Mouse (Mus musculus) embryonic stem cell, embryonic (primary cell): ENCODE results near the gene Rab22a.

Experiments
- CTCF ChIA-PET, 4 experiments: fragments of 300-600 bp in 2 of 4; fragments of 350-600 bp in 2 of 4; sonication (Branson Sonifier 250); formaldehyde crosslinking; loops; one replicate each; lab custom pipeline; 2022; ENCODE audit warnings: inconsistent platforms in 2 of 4; lab: Charles Lee
- POLR2A ChIA-PET, 4 experiments: fragments of 300-600 bp in 2 of 4; fragments of 350-600 bp in 2 of 4; sonication (Branson Sonifier 250); formaldehyde crosslinking; loops; one replicate each; lab custom pipeline; 2022; ENCODE audit warnings: antibody characterized with exemption in 4 of 4, inconsistent platforms in 1 of 4; lab: Charles Lee

The Rab22a gene

DNA sequence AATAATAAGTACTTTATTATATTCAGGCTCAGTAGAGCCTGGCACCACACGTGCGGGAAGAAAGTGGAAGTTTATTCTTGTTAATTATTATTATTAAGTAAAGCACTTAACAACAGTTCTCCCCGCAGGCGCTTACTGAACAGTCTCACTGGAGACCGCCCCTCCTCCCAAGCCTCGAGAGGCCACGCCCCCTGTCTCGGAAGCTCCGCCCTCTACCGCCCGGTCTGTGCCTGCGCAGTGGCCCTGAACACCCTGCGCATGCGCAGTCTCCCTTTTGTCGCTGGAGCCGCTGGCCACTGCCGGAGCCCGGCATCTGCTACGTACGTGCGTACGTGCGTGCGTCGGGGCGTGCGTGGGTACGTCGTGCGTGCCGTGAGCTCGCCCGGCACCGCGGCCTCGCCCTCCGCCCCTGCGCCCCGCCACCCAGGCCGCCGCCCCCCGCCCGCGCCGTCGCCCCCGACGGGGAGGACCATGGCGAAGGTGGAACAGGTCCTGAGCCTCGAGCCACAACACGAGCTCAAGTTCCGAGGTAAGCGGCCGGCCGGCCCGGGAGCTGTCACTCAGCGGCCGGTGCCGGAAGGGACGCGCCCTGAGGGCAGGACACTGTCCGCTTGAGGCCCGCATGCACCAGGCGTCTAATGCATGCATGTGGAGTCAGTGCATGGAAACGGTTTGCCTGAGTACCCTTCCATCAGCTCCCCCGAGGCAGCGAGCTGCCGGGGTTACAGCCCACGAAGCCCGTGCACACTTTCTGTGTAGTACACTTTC is 77.8 kb downstream of the Rab22a start, which contains the start of gene Vapb:
Gene Vapb (plus strand): TSS at position 290 of the 768 bp plus-strand sequence.
- ChIA-PET CTCF (interaction anchor here in 2 of 4 experiments (0.5 to 0.7 kb wide), 4 partner anchors 15 to 579 kb away, joined by 3 to 5 read pairs (median 3); no protein-coding TSS in a partner anchor), POLR2A (interaction anchor here in 3 of 4 experiments (0.6 to 2.3 kb wide), 18 partner anchors 10 to 866 kb away, joined by 3 to 20 read pairs (median 4); partner anchors contain the start of gene Rab22a (in 2 of the 3))

DNA sequence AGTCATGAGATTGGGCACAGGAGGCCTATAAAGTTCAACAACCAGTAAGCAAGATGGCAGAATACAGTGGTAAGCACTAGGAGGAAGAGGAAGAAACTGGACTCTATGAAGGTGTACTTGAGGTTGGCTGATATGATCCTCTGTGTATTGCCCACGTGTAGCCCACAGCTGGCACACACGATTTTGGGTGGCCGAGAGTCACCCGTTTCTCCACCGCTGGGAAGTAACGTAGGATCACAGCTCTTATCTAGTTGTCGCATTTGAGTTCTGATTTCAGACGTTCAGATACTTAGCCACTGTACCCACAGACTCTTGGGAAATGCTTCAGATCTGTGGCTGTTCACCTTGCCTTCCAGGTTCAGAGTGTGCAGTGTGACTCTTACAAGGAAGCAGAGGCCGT is 78.7 kb downstream of the Rab22a start:
- POLR2A ChIA-PET = interaction anchor here in 2 of 4 experiments (0.6 to 2.3 kb wide), 10 partner anchors 9 to 867 kb away, joined by 3 to 20 read pairs (median 4); partner anchors contain the start of gene Rab22a (in 1 of the 2)
- CTCF ChIA-PET = interaction anchor here in 1 of 4 experiments (0.5 kb wide), 1 partner anchor 91 kb away, joined by 3 read pairs; no protein-coding TSS in a partner anchor

DNA sequence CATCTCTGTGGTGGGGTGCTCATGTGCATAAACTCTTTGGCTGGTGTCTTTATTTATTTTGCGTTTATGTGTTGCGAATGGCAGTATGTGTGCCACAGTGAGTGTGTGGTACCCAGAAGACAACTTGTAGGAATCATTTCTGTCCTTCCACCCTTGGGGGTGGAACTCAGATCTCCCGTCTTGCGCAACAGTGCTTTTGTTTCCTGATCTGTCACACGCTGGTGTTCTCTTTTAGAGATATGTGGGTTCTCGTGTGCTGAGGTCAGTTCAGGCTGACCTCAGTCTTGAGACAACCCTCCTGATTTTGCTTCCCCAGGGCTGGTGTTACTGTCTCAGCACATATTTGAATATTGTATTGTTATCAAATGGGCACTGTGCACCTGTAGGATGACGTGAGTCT is 79.5 kb downstream of the Rab22a start:
- POLR2A ChIA-PET = interaction anchor here in 2 of 4 experiments (2.1 to 2.3 kb wide), 2 partner anchors 8 to 80 kb away, joined by 11 to 20 read pairs; partner anchors contain the start of gene Rab22a (in 1 of the 2)
- CTCF ChIA-PET = no interaction called here

DNA sequence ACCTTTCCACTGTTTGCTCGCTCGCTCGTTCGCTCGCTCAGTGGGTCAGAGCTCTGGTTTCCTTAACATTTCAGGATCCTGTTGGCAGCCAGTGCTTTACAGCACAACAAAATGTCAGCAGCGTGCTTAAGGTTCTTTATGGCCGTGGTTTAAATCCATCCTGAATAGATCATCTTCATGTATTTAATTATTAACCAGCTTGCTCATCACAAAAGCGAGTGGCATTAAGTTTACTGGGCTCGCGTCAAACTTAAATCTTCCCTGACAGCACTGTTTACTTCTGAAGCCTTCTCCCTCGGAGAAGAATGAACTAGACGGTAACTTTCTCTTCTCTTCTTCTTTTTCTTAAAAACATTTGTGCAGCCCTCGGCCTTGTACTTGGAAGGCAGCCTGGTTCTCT is 82.5 kb downstream of the Rab22a start:
- CTCF ChIA-PET = no interaction called here
- POLR2A ChIA-PET = interaction anchor here in 3 of 4 experiments (0.9 to 1.1 kb wide), 3 partner anchors 9 to 912 kb away, joined by 3 read pairs; no protein-coding TSS in a partner anchor

DNA sequence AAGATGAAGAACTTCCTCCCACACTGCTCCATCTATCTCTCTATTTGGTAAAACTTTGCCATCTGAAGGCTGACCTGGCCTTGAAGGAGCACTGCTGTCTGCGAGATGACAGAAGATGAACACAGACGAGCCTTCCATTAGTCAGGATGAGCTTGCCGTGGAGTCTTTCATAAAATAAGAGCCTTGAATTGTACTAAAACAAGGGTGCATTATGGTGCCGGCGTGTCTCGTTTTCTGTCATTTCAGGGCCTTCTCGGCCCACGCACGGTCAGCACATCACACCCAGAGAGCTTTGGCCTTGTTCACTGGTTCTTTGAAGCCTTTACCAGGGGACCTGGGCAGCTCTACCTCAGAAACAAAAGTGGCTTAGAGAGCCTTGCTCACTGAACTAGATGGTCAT is 83.2 kb downstream of the Rab22a start:
- ChIA-PET CTCF (no interaction called here), POLR2A (interaction anchor here in 1 of 4 experiments (0.9 to 1.1 kb wide), 2 partner anchors 13 to 178 kb away, joined by 3 read pairs; no protein-coding TSS in a partner anchor)

DNA sequence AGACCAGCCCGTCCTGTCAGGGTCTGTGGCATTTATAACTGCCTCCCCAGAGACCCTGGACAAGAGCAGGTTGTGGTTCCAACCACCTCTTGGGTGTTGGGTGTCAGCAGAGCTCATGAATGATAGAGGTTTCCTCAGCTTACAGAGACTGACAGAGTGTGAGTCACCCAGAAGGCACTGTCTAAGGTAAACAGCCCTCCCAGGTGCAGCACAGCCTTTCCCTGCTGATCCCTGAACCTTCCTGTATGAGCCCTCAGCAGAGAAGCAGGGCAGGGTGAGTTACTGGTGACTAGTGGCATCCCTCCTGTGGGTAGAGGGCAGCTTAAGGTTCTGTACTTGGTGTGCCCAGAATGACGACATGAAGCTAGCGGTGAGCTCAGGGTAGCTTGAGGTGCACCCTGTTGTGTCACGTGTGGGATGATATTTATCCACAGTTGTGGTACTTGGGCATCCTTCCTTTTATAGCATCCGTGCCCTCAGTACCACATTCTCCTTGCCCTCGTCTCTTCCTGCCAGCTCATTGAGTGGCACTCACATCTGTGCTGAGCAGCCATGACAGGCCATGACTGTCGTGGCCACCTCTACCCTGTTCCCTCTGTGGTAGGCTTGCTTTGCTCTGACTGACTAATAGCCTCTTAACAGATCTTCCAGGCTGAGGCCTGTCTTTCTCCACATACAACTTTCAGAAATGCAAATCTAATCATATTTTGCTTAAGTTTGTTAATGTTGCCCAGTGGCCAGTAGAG is 84.7 kb downstream of the Rab22a start:
- POLR2A ChIA-PET = interaction anchor here in 3 of 4 experiments (0.5 to 1.6 kb wide), 4 partner anchors 12 to 547 kb away, joined by 3 to 4 read pairs (median 3); no protein-coding TSS in a partner anchor
- CTCF ChIA-PET = no interaction called here

DNA sequence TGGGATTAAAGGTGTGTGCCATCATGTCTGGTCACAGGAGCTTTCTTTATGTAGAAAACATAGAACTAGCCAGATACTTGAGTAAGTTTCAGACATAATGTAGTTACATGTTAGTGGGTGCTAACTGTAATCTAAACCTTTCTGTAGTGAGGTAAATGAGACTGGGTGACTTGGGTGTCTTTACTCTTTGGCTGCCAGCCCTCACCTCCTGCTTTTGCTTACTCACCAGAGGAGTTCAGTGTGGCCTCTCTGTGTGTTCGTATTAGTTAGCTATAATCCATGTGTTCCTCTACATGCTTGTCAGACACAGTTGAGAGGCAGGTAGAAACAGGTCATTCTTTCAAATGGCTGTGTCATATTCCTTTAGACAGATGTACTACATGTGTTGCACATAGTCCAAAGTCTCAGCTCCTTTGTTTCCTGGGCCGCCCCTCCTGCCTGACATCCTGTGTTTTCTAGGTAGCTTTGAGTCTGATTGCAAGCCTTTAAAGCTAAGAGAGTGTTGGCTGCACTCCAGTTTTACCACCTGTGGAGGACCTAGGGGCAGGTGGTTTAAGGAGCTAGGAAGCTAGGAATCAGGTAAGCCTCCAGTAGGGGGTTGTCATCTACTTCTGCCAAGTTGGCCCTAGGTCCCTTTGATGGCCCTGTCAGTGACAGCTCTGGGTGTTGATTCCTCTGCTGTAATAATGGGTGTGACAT is 89.5 kb downstream of the Rab22a start:
- POLR2A ChIA-PET = interaction anchor here in 2 of 4 experiments (1.2 to 1.3 kb wide), 3 partner anchors 12 to 14 kb away, joined by 3 to 6 read pairs (median 4); partner anchors contain the start of gene Vapb (in 2 of the 2)
- CTCF ChIA-PET = interaction anchor here in 1 of 4 experiments (0.5 kb wide), 1 partner anchor 441 kb away, joined by 4 read pairs; no protein-coding TSS in a partner anchor

DNA sequence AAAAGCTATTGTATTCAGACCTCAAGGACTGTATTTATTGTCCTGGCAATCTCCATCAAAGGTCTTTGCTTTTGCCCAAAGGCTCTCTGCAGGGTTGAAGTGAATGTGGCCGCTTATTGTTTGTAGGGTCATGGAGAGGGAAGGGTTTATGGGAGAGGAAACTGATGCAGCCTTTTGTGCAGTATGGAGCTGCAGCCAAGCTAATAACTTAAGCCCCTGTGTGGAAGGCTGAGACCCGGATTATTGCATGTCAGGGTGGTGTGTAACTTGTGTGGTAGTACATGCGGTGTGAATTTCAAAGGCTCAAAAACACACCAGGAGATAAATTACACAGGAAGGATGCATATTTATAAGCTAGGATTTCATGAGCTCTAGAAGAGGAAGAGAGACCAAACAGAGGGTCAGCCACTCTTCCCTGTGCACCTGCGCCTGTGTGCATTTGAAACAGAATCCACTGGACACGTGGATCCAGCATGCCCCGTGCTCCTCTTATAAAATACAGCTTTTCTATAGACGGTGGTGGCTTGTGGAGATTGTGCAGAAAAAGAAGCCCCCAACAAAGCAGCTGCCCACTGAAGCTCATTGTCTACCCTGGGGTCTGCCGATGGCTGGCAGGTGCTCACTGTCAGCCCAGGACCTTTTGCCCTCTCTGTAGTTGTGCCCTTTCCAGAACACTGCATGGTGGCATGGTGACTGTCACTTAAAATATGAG is 96.0 kb downstream of the Rab22a start:
- CTCF ChIA-PET = no interaction called here
- POLR2A ChIA-PET = interaction anchor here in 3 of 4 experiments (0.7 to 1.4 kb wide), 8 partner anchors 9 to 161 kb away, joined by 3 to 20 read pairs (median 3); no protein-coding TSS in a partner anchor
